Mouse (Mus musculus): ENCODE data around the gene Thoc3.

The Thoc3 gene

DNA sequence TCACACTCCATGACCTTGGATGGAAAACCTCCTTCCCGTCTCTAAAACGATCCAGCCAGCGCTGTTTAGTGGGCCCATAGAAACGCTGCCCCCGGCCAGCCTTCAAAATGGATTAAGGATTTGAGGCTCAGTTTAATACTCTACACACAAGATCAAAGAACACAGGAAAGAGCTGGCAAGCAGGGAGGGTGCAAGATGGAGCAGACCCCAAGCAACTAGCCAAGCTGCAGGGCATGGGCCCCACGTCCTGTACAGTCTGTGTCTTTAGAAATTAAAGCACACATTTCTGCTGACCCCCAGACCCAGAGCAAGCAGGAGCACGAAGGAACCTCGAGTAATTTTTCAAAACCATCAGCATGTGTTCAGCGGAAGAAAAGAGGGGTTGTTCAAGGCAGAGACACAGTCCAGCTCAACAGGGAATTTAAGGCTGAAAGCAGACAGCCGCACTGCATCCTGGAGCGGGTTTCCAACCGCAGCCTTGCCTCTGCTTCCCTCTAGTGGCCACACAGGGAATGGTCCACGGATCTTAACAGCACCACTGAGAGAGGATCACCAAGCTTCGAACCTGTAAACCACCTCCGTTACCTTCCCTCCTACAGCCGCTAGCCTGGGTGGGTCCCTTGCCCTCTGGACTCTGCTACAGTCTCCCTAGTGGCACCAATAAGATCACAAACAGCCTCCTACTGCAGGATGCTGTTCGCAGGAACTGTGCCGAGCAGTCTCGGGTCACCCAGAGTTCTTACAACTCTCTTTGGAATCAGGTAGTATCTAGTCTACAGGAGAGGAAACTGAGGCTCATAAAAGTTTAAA lies 21.8 kb downstream of the Thoc3 start:
- DNase-seq (ENCODE audit: extremely low read depth, low read depth): peak; percentile 50

DNA sequence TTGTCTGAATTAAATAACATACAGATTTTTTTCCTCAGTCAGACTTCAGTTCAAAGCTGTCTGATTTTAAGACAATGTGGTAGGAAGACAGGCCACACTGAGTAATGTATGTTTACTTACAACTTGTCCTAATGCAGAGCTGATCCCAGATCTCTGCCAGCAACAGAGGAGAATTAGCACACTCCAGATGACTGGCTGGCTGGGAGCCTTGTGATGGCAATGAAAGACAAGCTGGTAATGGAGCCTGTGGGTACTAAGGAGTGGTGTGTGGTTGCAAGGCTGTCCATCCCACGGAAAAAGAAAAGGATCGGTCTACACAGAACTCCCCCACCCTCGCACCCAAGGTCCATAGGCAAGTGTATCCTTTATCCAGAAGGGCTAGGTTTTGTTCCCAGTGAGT lies 25.0 kb downstream of the Thoc3 start:
- DNase-seq (ENCODE audit: extremely low read depth, low read depth): no peak

DNA sequence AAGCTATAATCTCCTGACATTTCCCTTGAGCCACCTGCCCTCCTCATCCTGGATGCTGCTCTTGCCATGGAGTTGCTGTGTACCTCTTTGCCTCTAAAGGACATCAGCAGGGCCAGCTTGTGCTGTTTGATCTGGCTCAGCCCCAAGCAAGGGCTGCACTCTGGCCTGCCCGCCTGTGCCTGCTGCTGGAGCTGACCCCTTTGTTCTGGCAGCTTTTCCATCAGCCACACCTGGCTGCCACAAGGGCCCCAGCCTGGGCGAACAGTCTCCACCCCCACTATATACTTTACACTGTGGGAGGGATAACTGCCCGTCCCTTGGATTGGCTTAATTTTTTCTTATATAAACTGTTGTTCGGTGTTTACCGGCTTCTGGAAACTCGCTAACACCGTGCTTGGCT lies 28.7 kb downstream of the Thoc3 start:
- DNase-seq (ENCODE audit: extremely low read depth, low read depth): no peak

DNA sequence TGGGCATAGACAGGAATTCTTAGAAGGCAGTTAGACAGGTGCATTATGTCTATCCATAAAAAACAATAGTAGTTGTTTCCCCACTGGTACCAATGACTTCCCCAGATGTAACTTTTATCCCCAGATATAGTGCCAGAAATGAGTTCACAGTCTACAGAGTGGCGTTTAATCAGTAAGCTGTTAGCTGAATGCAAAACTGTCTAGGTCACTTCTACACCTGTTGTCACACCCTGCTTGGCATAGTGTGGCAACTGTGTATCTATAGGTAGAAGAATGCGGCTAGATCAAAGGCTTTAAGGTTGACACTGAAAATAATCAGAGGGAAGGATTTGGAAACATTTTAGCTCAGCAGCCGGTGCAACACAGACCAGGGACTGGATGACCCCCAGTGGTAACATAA lies 29.8 kb downstream of the Thoc3 start:
- no peak for DNase-seq (ENCODE audit: extremely low read depth, low read depth)

DNA sequence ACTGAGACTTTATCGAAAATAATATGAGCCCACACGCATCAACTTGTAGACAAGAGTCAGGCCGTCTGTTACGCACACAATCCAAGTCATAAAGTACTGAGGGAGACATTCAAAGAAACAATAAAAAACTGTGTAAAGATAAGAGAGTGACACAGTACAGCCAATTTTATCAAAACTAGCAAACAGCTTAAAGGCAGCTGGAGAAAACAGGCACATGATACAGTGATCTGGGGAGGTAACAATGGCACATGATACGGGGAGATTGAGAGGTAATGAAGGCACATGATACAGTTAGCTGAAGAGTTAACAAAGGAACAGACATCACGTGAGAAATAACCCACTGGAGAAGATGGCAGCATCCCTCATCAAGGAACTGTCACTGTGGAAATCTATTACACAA lies 31.6 kb downstream of the Thoc3 start:
- DNase-seq (ENCODE audit: extremely low read depth, low read depth): no peak

DNA sequence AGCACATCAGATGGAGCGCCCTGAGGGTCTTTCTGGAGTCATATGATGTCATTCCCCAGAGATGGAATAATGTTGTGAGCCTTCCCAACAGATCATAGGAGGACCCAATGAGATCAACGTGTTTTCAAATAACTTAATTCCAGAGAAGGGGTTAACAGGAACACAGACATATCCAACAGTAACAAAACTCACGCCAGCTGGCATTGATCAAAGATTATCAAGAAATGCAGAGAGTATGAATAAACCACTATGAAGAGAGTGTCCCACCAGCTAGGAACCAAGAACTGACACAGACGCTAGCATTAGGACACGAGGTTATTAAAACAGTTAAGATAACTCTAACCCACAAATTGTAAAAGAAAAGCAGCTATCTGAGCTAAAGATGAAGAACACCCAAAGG lies 32.0 kb downstream of the Thoc3 start:
- DNase-seq (ENCODE audit: extremely low read depth, low read depth): no peak

DNA sequence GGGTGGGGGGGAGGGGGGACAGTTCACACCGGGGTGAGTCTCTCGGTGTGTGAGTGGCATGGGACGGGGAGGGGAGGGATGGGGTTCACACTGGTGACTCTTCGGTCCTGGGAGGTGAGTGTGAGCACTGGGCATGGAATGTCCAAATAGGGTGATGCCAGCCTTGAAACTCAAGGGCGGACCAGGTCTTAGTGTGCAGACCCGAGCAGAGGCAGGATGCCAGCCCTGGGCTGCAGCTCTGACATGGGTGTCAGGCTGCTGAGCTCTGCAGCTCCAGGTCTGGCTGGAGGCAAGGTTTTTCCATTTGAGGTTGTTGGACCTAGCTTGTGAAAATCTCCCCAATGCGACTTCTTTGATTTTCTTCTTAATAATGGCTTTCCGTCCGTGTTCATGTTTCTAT lies 37.5 kb downstream of the Thoc3 start:
- DNase-seq (ENCODE audit: extremely low read depth, low read depth): no peak

DNA sequence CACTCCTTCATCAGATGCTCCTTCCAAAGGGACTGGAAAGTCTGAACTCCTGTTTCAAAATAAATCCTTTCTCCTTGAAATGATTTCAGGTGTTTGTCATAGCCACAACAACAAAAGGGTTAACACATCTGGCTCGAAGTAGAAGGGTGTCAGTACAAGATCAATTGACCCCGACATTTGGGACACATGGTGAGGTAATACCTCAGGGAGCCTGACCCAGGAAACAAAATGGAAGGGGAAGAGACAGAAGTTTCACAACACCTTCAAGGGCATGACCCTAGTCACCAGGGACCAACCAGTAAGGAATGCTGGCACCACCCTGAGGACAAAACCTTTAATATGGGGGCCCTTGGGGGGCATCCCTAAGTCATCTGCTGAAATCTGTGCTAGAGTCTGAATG lies 38.6 kb downstream of the Thoc3 start:
- no peak for DNase-seq (ENCODE audit: extremely low read depth, low read depth)

DNA sequence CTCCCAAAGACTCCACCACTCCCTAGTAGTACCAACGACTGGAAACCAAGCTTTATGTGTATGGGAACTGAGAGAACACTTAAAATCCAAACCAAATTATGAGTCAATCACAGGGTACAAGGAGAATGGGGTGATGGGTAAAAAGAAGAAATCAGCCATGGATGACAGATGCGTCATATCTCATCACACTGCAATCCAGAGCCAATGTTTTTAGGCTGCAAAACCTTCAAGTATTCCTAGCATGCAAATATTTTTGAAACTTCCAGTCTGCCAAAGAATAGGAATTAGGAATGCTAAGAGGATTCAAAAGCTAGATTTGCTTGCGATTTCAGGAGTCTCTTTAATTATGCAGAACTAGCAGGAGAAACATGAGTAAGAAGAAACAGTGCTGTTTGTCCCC lies 39.9 kb downstream of the Thoc3 start:
- DNase-seq (ENCODE audit: extremely low read depth, low read depth): no peak

DNA sequence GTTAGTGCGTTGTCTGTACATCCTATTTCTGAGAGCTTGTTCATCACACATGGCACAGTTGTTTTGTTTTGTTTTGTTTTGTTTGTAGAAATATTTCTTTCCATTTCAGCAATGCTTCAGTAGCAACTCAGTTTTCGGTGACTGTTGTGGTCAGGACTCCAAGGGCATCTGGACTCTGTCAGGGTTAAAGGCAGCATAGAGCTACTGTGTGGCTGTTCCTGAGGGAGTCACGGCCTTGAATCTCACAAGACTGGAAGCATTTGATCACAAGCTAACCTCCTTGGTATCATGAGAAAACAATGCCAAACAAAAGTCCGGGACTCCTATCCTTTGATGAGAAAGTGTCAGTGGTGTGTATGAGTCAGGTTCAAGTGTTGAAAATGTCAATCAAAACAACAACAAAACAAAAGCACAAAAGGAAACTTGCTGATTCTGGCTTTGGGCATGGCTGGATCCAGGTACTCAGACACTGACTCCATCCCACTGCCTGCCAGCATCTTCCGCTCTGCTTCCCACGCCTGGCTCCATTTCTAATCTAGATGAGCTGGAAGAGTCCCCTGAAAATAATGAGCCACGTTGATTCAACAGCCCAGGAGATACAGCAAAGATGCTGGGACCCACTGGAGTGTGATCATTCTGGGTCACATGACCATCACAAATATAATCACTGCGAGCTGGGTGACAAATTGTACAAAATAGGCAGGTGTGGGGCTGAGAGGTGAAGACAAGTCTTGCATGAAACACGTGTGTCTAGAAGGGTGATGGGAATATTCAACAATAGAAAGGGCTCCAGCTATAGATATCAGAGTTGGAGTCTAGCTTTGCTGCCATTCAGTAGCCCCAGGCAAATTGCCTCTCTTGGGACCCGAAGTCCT lies 41.6 kb downstream of the Thoc3 start:
- no peak for DNase-seq (ENCODE audit: extremely low read depth, low read depth)

DNA sequence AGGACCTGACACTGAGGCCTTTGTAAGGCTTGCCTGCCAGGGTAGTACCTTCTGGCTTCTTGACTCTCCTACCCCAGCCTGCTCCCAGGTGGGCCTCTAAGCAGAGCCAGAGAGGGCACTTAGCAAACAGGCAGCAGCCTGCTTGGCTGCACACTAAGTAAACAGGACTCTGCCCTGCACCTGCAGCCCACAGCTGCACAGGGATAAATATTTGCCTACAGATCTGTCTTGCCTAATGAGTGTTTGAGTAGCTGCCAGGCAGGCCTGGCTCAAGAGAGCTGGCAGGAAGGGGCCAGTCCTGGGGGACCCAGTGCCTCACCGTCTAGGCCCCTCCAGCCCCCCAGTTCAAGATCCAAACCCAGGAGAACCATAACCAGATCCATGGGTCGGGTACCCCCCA lies 43.4 kb downstream of the Thoc3 start:
- no peak for DNase-seq (ENCODE audit: extremely low read depth, low read depth)

DNA sequence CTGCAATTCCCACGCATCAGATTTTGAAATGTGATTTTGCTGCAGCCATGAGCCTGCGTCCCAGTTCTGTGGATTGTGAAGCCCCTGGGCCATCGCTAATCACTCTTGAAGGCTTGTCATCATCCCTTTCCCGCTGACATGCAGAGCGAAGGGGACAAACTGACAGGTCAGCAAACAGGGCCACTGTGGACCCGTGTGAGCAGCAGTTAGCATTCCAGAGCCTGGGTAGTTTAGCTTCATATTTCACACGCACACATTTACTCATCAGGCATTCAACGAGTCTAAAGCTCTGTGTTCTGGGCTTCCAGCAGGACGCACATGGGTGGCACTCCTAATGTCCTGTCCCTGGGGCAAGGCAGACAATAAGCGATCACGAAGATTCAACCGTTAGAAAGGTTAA lies 48.4 kb downstream of the Thoc3 start:
- DNase-seq (ENCODE audit: extremely low read depth, low read depth): no peak

DNA sequence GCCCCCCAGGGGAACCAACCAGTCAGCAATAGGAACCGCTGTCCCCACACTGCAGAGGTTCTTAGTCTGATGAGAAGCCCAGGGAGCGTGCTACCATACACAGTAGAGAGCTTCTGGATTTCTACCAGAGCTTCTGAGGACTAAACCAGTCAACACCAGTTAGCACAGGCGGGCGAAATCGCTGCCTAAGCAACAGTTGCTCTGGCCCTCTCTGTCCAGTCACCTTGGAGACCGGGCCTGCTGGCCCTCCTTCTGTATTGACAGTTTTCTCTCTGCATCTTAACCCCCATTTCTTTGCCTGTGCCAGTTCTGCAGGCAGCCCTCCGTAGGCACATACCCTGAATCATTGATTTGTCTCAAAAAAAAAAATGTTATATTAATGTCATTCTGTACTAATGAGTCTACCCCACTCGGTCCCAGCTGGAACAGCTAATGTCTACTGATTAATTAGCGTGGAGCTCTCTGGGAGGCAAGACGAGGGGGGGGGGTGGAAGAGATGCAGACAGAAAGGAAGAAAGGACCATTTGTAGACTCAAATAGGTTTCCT lies 49.8 kb downstream of the Thoc3 start:
- DNase-seq (ENCODE audit: extremely low read depth, low read depth): no peak

DNA sequence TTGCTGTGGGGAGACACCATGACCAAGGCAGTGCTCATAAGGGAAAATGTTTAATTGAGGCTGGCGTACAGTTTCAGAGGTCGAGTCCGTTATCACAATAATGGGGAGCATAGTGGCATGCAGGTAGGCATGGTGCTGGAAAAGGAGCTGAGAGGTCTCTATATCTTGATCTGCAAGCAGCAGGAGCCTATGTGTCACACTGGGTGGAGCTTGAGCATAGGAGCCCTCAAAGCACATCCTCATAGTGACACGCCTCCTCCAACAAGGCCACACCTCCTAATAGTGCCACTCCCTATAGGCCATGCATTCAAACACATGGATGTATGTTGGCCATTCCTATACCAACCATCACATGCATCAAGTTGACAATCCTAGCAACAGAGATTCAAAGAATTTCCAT lies 53.6 kb downstream of the Thoc3 start:
- no peak for DNase-seq (ENCODE audit: extremely low read depth, low read depth)

DNA sequence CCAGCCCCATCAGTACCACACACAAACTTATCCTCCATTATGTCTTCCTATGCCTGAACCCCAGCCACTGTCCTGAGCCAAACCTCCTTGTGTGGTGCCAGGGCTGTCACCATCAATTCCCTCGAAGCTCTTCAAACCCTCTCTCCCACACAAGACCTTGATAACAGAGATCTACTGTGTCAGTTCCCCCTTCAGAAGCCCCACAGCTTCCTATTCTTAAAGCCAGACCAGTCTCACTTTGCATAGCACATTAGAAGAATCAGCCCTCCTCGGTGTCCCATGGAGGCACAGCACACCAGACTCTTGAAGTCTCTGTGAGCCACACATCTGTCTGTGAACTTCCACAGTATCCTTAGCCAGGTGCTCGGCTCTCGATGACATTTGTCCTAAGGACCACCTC lies 55.9 kb downstream of the Thoc3 start:
- no peak for DNase-seq (ENCODE audit: extremely low read depth, low read depth)

DNA sequence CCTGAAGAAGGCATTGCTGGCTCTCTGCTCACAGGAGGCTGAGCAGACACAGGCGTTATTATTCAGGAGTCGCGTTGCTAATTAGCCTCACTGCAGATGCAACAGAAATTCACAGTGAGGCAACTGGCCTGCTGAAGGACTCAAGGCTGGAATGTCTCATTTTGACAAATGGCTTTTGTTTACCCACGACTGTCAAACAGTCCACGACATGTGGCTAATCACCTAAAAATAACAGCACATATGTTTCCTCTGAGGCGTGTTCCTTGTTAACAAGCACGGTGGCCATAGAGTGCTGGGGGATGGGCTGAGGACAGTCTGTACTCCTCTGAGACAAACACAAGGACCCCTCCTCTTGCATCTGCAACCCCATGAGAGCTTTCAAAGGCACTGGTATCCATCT lies 56.4 kb downstream of the Thoc3 start:
- no peak for DNase-seq (ENCODE audit: extremely low read depth, low read depth)

DNA sequence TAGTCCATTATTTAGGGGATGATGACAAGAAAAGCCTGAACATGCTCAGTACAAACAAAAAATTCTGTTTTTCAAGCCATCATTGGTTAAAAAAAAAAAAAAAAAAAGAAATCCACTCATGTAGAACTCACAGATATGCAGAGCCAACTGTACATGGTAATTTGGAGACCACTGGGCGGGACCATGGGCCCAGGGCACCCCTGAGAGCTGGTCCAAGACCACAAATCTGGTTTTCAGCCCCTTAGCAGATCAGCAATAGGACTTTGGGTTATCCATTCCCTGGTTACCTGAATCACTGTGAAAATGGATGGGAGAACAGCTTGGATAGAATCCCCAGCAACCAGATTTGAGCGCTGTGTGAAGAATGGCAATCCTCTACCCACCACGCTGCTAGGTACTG lies 57.0 kb downstream of the Thoc3 start:
- no peak for DNase-seq (ENCODE audit: extremely low read depth, low read depth)
